Mouse (Mus musculus) limb, embryonic 12.5 days (tissue): ENCODE measurements around the gene Dhrs11. TPM values are rescaled to one million over a fixed set of nuclear protein-coding genes. Genes with fewer than 3 reads are reported as not detected.
A peak's percentile ranks its signal among the peaks of the same experiment; 100 is the strongest.

ENCODE experiments used
- ATAC-seq: fragments of 200-750 bp; cut with Nextera tagmentation; 2 replicates; pipeline ENCODE4 v1.8.0; 2017; ENCODE audit warnings: low read depth, moderate TSS enrichment; ENCODE audit not compliant: insufficient number of reproducible peaks, insufficient read depth, low FRiP score, low TSS enrichment
- H3K27ac ChIP-seq: fragments of 300-500 bp; sonication (generic); 2 replicates; pipeline ENCODE4 v1.5.1; 2016; ENCODE audit warnings: mild to moderate bottlenecking, moderate library complexity
- H3K27me3 ChIP-seq: fragments of 300-500 bp; sonication (generic); 2 replicates; pipeline ENCODE4 v1.6.1; 2016; ENCODE audit warnings: mild to moderate bottlenecking, moderate library complexity
- H3K36me3 ChIP-seq: fragments of 300-500 bp; sonication (generic); 2 replicates; pipeline ENCODE4 v1.6.1; 2016; ENCODE audit warnings: mild to moderate bottlenecking, moderate library complexity
- H3K4me1 ChIP-seq: fragments of 300-500 bp; sonication (generic); replicated peaks from 2 replicates; pipeline ENCODE4 v1.6.1; 2016
- H3K4me2 ChIP-seq: fragments of 300-500 bp; sonication (generic); 2 replicates; pipeline ENCODE4 v1.6.1; 2016; ENCODE audit warnings: mild to moderate bottlenecking, moderate library complexity
- H3K4me3 ChIP-seq: fragments of 300-500 bp; sonication (generic); replicated peaks from 2 replicates; pipeline ENCODE4 v1.5.1; 2016; ENCODE audit warnings: mild to moderate bottlenecking
- H3K9ac ChIP-seq: fragments of 300-500 bp; sonication (generic); replicated peaks from 2 replicates; pipeline ENCODE4 v1.6.1; 2016; ENCODE audit warnings: mild to moderate bottlenecking, moderate library complexity
- H3K9me3 ChIP-seq: fragments of 300-500 bp; sonication (generic); 2 replicates; pipeline ENCODE4 v1.6.1; 2016; ENCODE audit warnings: mild to moderate bottlenecking, moderate library complexity
- WGBS: fragments of 180-500 bp; shearing (Covaris S2); methylation state at CpG from one replicate; pipeline ENCODE4 v1.1.7; 2016; 5-methylcytosine and 5-hydroxymethylcytosine counted together
- polyA plus RNA-seq: library from polyadenylated mRNA; unstranded; fragments of >200 nt; fragmentation: Nextera tagmentation; extraction: Ambion mirVana; gene quantifications from 2 replicates; pipeline ENCODE4 v1.2.1, GENCODE M21; 2016

The Dhrs11 gene
- polyA plus RNA-seq, 1 experiment from 2014 or later: 9.8 TPM

DNA sequence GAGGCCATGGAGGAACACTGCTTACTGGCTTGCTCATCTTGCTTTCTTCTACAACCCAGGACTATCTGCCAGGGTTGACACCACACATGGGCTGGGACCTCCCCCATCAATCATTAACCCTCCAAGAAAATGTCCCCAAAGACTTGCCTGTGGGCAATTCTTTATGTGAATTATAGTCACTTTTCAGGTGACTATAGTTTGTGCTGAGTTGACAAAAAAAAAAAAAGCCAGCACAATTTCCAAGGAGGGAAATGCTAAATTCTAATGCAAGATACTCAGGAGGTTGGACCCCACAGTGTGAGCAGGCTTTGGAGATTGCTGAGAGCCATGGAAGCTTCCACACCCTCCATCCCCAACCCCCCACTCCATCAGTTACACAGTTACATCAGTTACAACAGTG, 35.2 kb downstream of the Dhrs11 start:
- ATAC-seq: no peak
- no peak overlapping the region for H3K4me3 ChIP-seq
- no peak overlapping the region for H3K27ac ChIP-seq
- H3K9me3 ChIP-seq: no peaks in the 10 kb centered on the region
- H3K4me2 ChIP-seq: no peak overlapping the region
- H3K4me1 ChIP-seq: peaks cover 8% of the 10 kb centered on the region; the same call in 1 of the 2 replicates
- no peak overlapping the region for H3K9ac ChIP-seq
- peaks cover 27% of the 10 kb centered on the region for H3K27me3 ChIP-seq
- no peaks in the 10 kb centered on the region for H3K36me3 ChIP-seq

GRCm38 (mm10) chr11:84790383-84790782, 38.4 kb downstream of the Dhrs11 start:
- no peak overlapping the region for H3K27ac ChIP-seq
- H3K4me1 ChIP-seq: 0 out of 2 replicates have a peak, but pooled peaks cover 5% of the 10 kb centered on the region
- H3K4me2 ChIP-seq: no peak overlapping the region
- no peak for ATAC-seq
- H3K27me3 ChIP-seq: peaks cover 24% of the 10 kb centered on the region
- no peaks in the 10 kb centered on the region for H3K36me3 ChIP-seq
- no peak overlapping the region for H3K4me3 ChIP-seq
- no peaks in the 10 kb centered on the region for H3K9me3 ChIP-seq
- WGBS: 63% methylated on average over 6 of the region's 6 CpGs
- no peak overlapping the region for H3K9ac ChIP-seq

- peaks cover 41% of the 10 kb centered on the region for H3K4me1 ChIP-seq
- 1% methylated on average over 19 of the region's 19 CpGs for WGBS
- no peaks in the 10 kb centered on the region for H3K9me3 ChIP-seq
- H3K27ac ChIP-seq: no peak overlapping the region
- no peak overlapping the region for H3K9ac ChIP-seq
- H3K4me2 ChIP-seq: peak overlapping the region; percentile 46
- H3K36me3 ChIP-seq: no peaks in the 10 kb centered on the region
- peaks cover 40% of the 10 kb centered on the region for H3K27me3 ChIP-seq
- H3K4me3 ChIP-seq: 0 out of 2 replicates have a peak overlapping the region, but pooled peaks have one; percentile 0
- peak; percentile 33; the same call in 1 of the 2 replicates for ATAC-seq
Measured at GRCm38 (mm10) chr11:84780143-84780870, 48.5 kb downstream of the Dhrs11 start.

GRCm38 (mm10) chr11:84775560-84775959, 53.2 kb downstream of the Dhrs11 start:
- Histone ChIP-seq H3K4me1 (peaks cover 29% of the 10 kb centered on the region), H3K4me2 (no peak overlapping the region), H3K27ac (no peak overlapping the region), H3K9me3 (no peaks in the 10 kb centered on the region), H3K4me3 (no peak overlapping the region), H3K36me3 (no peaks in the 10 kb centered on the region), H3K9ac (peak overlapping the region; percentile 24; the same call in 1 of the 2 replicates), H3K27me3 (peaks cover 34% of the 10 kb centered on the region)
- no peak for ATAC-seq
- WGBS: under 1% methylated on average over 4 of the region's 4 CpGs

DNA sequence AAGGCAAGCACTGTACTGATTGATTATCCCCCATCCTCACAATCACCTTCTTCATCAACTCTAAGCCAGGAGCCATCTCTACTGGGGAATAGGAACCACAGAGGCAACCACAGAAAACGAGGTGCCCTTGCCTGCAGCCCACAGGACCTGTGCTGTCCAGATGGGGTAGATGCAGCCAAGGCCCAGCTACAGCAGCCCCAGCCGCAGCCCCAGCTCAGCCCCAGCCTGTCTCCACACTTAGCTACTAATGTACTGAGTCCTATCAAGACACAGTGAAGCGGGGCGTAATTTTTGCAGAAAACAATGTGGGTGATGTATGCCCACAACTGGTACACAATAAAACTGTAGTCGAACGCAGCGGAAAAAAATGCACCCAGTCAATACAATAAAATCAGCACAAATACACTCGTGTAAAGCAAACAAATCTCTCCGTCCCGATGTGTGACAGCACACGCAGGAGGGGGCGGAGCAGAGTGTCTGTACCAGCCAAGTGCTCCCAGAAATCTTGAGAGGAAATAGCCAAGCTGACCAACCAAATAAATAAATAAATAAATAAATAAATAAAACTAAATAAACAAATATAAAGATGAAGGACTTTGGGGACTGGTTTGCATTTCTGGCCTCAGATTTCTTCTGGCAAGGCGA, 53.8 kb downstream of the Dhrs11 start:
- ATAC-seq: no peak
- Histone ChIP-seq H3K4me1 (peaks cover 23% of the 10 kb centered on the region), H3K36me3 (no peaks in the 10 kb centered on the region), H3K27me3 (peaks cover 34% of the 10 kb centered on the region), H3K9me3 (no peaks in the 10 kb centered on the region), H3K27ac (no peak overlapping the region), H3K9ac (no peak overlapping the region), H3K4me3 (no peak overlapping the region), H3K4me2 (no peak overlapping the region)
- 54% methylated on average over 13 of the region's 13 CpGs for WGBS

Other genes with a start within 250 kb of the Dhrs11 start
- 9.4 and 10.7 TPM in 2 replicates for gene Mrm1, start 9.5 kb downstream of the Dhrs11 start, polyA plus RNA-seq
- gene Ggnbp2, start 41.8 kb upstream of the Dhrs11 start, polyA plus RNA-seq: 69.5 and 72.6 TPM in 2 replicates
- gene Myo19, start 51.2 kb upstream of the Dhrs11 start, polyA plus RNA-seq: 9.3 and 12.2 TPM in 2 replicates
- 2.0 and 2.4 TPM in 2 replicates for gene Pigw, start 51.3 kb upstream of the Dhrs11 start, polyA plus RNA-seq
- 65.6 and 66.5 TPM in 2 replicates for gene Znhit3, start 87.4 kb upstream of the Dhrs11 start, polyA plus RNA-seq
- gene Car4, start 128.8 kb upstream of the Dhrs11 start, polyA plus RNA-seq: 0.33 TPM in 1 of 2 replicates, not detected in the other